Comparison of ENCODE assay signal across 12 mouse cellular contexts in genomic region chr4:98739753-98740152, GRCm38 (mm10). TPM values are rescaled to one million over a fixed set of nuclear protein-coding genes. Genes with fewer than 3 reads are reported as not detected.
DNase-seq lines count a peak whose midpoint lies in the region; ATAC-seq and TF ChIP-seq lines count a peak whose summit lies in the region.
"Had no signal": no experiment of that assay in that cellular context is flagged by ENCODE, and none has a peak within 500 bp of the region (broad histone marks: within the 10 kb centered on the region; RNA-seq: fewer than 3 reads in every experiment).

No protein-coding gene starts in this region.

- no peaks in the 10 kb centered on the region for H3K27me3 ChIP-seq in forebrain, embryonic 14.5 days (replicated peaks; ENCODE audit: control insufficient read depth, insufficient read depth, low read length)
- H3K27me3 ChIP-seq in forebrain, embryonic 13.5 days: no peaks in the 10 kb centered on the region
- H3K27me3 ChIP-seq in limb, embryonic 11.5 days (ENCODE audit: control insufficient read depth, insufficient read depth, low read length): no peaks in the 10 kb centered on the region
- no peaks in the 10 kb centered on the region for H3K27me3 ChIP-seq in limb, embryonic 10.5 days (ENCODE audit: low read depth, poor library complexity, severe bottlenecking)
- H3K27me3 ChIP-seq in lung, postnatal 0 days (replicated peaks; ENCODE audit: insufficient read depth, low read length): no peaks in the 10 kb centered on the region
- no peaks in the 10 kb centered on the region for H3K27me3 ChIP-seq in forebrain, embryonic 11.5 days (ENCODE audit: control insufficient read depth, insufficient read depth, low read length)
- H3K27me3 ChIP-seq: embryonic facial prominence, embryonic 13.5 days; heart, embryonic 13.5 days had no signal

- peak; percentile 75 for TF ChIP-seq CTCF in lung, postnatal 0 days (IDR thresholded peaks at IDR 0.05)

- peak; percentile 70 for DNase-seq in forebrain, embryonic 14.5 days (ENCODE audit: low spot score)
- DNase-seq in limb, embryonic 11.5 days (ENCODE audit: low spot score): peak; percentile 42
- DNase-seq in limb, embryonic 10.5 days (ENCODE audit: low spot score): no peak
- peak; percentile 14 for DNase-seq in adipocyte (ENCODE audit: low spot score)
- peak; percentile 77 for DNase-seq in lung, postnatal 0 days (ENCODE audit: low spot score)
- no peak for DNase-seq in forebrain, embryonic 11.5 days (ENCODE audit: low spot score)
- DNase-seq: layer of hippocampus, postnatal 36 days had no signal

- H3K27ac ChIP-seq in forebrain, embryonic 14.5 days (ENCODE audit: low read depth, low read length): no peak overlapping the region
- H3K27ac ChIP-seq in forebrain, embryonic 13.5 days: no peak overlapping the region
- no peak overlapping the region for H3K27ac ChIP-seq in limb, embryonic 11.5 days (replicated peaks; ENCODE audit: low read depth, low read length)
- no peak overlapping the region for H3K27ac ChIP-seq in limb, embryonic 10.5 days
- H3K27ac ChIP-seq in lung, postnatal 0 days (ENCODE audit: low read length): no peak overlapping the region
- no peak overlapping the region for H3K27ac ChIP-seq in forebrain, embryonic 11.5 days (ENCODE audit: low read depth, low read length)
- H3K27ac ChIP-seq: embryonic facial prominence, embryonic 13.5 days; heart, embryonic 13.5 days had no signal

- no peaks in the 10 kb centered on the region for H3K4me1 ChIP-seq in forebrain, embryonic 14.5 days (ENCODE audit: control insufficient read depth, insufficient read depth, low read length)
- no peaks in the 10 kb centered on the region for H3K4me1 ChIP-seq in forebrain, embryonic 13.5 days
- no peaks in the 10 kb centered on the region for H3K4me1 ChIP-seq in limb, embryonic 11.5 days (ENCODE audit: control insufficient read depth, insufficient read depth, low read length)
- H3K4me1 ChIP-seq in limb, embryonic 10.5 days: peaks cover 7% of the 10 kb centered on the region
- no peaks in the 10 kb centered on the region; the same call in 1 of the 2 replicates for H3K4me1 ChIP-seq in lung, postnatal 0 days (ENCODE audit: insufficient read depth, low read depth, low read length)
- H3K4me1 ChIP-seq in forebrain, embryonic 11.5 days (replicated peaks; ENCODE audit: control insufficient read depth, insufficient read depth, low read length): no peaks in the 10 kb centered on the region

- H3K9me3 ChIP-seq in forebrain, embryonic 14.5 days (replicated peaks; ENCODE audit: control insufficient read depth, low read length): no peaks in the 10 kb centered on the region
- H3K9me3 ChIP-seq in forebrain, embryonic 13.5 days (replicated peaks): no peaks in the 10 kb centered on the region
- H3K9me3 ChIP-seq in limb, embryonic 11.5 days (ENCODE audit: control insufficient read depth, low read length): no peaks in the 10 kb centered on the region
- H3K9me3 ChIP-seq in limb, embryonic 10.5 days (replicated peaks): no peaks in the 10 kb centered on the region
- no peaks in the 10 kb centered on the region for H3K9me3 ChIP-seq in lung, postnatal 0 days (ENCODE audit: low read length)
- no peaks in the 10 kb centered on the region for H3K9me3 ChIP-seq in forebrain, embryonic 11.5 days (ENCODE audit: control insufficient read depth, low read length)
- H3K9me3 ChIP-seq: embryonic facial prominence, embryonic 13.5 days; heart, embryonic 13.5 days had no signal

- no peaks in the 10 kb centered on the region for H3K36me3 ChIP-seq in forebrain, embryonic 14.5 days (ENCODE audit: control insufficient read depth, insufficient read depth, low read length)
- H3K36me3 ChIP-seq in forebrain, embryonic 13.5 days (ENCODE audit: poor library complexity, severe bottlenecking): no peaks in the 10 kb centered on the region
- no peaks in the 10 kb centered on the region for H3K36me3 ChIP-seq in limb, embryonic 11.5 days (ENCODE audit: control insufficient read depth, insufficient read depth, low read length)
- no peaks in the 10 kb centered on the region for H3K36me3 ChIP-seq in limb, embryonic 10.5 days
- no peaks in the 10 kb centered on the region for H3K36me3 ChIP-seq in lung, postnatal 0 days (ENCODE audit: insufficient read depth, low read length)
- no peaks in the 10 kb centered on the region for H3K36me3 ChIP-seq in forebrain, embryonic 11.5 days (ENCODE audit: control insufficient read depth, insufficient read depth, low read length)
- H3K36me3 ChIP-seq: embryonic facial prominence, embryonic 13.5 days; heart, embryonic 13.5 days had no signal

- no peak for ATAC-seq in forebrain, embryonic 14.5 days
- ATAC-seq in forebrain, embryonic 13.5 days: no peak
- ATAC-seq in limb, embryonic 11.5 days (ENCODE audit: insufficient number of reproducible peaks, low FRiP score, low TSS enrichment, low read depth): no peak
- no peak for ATAC-seq in lung, postnatal 0 days
- no peak for ATAC-seq in megakaryocyte progenitor cell, adult 5-6 weeks (replicated peaks; ENCODE audit: poor library complexity)
- no peak for ATAC-seq in forebrain, embryonic 11.5 days (replicated peaks; ENCODE audit: low FRiP score)

- H3K4me2 ChIP-seq in forebrain, embryonic 14.5 days (ENCODE audit: low read length): no peak overlapping the region
- H3K4me2 ChIP-seq in forebrain, embryonic 13.5 days: no peak overlapping the region
- H3K4me2 ChIP-seq in limb, embryonic 11.5 days (ENCODE audit: low read depth, severe bottlenecking): no peak overlapping the region
- no peak overlapping the region for H3K4me2 ChIP-seq in lung, postnatal 0 days (replicated peaks; ENCODE audit: low read depth, low read length)
- H3K4me2 ChIP-seq in forebrain, embryonic 11.5 days (ENCODE audit: low read depth, low read length, severe bottlenecking): no peak overlapping the region
- H3K4me2 ChIP-seq: embryonic facial prominence, embryonic 13.5 days; heart, embryonic 13.5 days had no signal

- WGBS in forebrain, embryonic 14.5 days: 41% methylated on average over 2 of the region's 2 CpGs
- 34% methylated on average over 2 of the region's 2 CpGs for WGBS in forebrain, embryonic 13.5 days
- 52% methylated on average over 2 of the region's 2 CpGs for WGBS in limb, embryonic 11.5 days
- WGBS in limb, embryonic 10.5 days: 53% methylated on average over 2 of the region's 2 CpGs
- 11% methylated on average over 2 of the region's 2 CpGs for WGBS in lung, postnatal 0 days
- WGBS in forebrain, embryonic 11.5 days: 50% methylated on average over 2 of the region's 2 CpGs

- no peak overlapping the region for H3K9ac ChIP-seq in forebrain, embryonic 14.5 days (ENCODE audit: low read length)
- no peak overlapping the region for H3K9ac ChIP-seq in forebrain, embryonic 13.5 days
- no peak overlapping the region for H3K9ac ChIP-seq in limb, embryonic 11.5 days (ENCODE audit: low read length)
- H3K9ac ChIP-seq in lung, postnatal 0 days (replicated peaks; ENCODE audit: low read depth): no peak overlapping the region
- no peak overlapping the region for H3K9ac ChIP-seq in forebrain, embryonic 11.5 days (ENCODE audit: low read length)
- H3K9ac ChIP-seq: embryonic facial prominence, embryonic 13.5 days; heart, embryonic 13.5 days had no signal

- no peak for TF ChIP-seq EP300 in lung, postnatal 0 days (IDR thresholded peaks at IDR 0.05)

- no peak overlapping the region for H3K4me3 ChIP-seq in forebrain, embryonic 14.5 days (ENCODE audit: low read depth, low read length)
- H3K4me3 ChIP-seq in forebrain, embryonic 13.5 days: no peak overlapping the region
- no peak overlapping the region for H3K4me3 ChIP-seq in limb, embryonic 11.5 days (ENCODE audit: low read depth, low read length)
- no peak overlapping the region for H3K4me3 ChIP-seq in limb, embryonic 10.5 days
- no peak overlapping the region for H3K4me3 ChIP-seq in lung, postnatal 0 days (ENCODE audit: low read depth, low read length)
- no peak overlapping the region for H3K4me3 ChIP-seq in forebrain, embryonic 11.5 days (ENCODE audit: low read depth, low read length)
- H3K4me3 ChIP-seq: embryonic facial prominence, embryonic 13.5 days; heart, embryonic 13.5 days had no signal

RNA-seq across cellular contexts. Expression of gene L1td1, which starts 13.2 kb away (rescaled TPM):
- polyA plus RNA-seq in forebrain, embryonic 14.5 days (2014; fragmentation: Nextera tagmentation; extraction: Ambion mirVana): 0.14 TPM in 1 of 2 replicates, not detected in the other
- not detected in 2 replicates for polyA plus RNA-seq in forebrain, embryonic 13.5 days (2015; fragmentation: Nextera tagmentation; extraction: Ambion mirVana)
- polyA plus RNA-seq in limb, embryonic 11.5 days (2014; fragmentation: Nextera tagmentation; extraction: Ambion mirVana): 0.23 and 0.36 TPM in 2 replicates
- polyA plus RNA-seq in limb, embryonic 10.5 days (2016; fragmentation: Nextera tagmentation; extraction: Ambion mirVana): 0.61 TPM in 1 of 2 replicates, not detected in the other
- polyA plus RNA-seq in lung, postnatal 0 days (2015; fragmentation: Nextera tagmentation; extraction: Ambion mirVana): not detected in 2 replicates
- total RNA-seq in megakaryocyte progenitor cell, adult 5-6 weeks (2015): not detected in 2 replicates
- total RNA-seq in megakaryocyte progenitor cell, adult 5-6 weeks (2017): not detected in 2 replicates
- polyA plus RNA-seq in forebrain, embryonic 11.5 days (2014; fragmentation: Nextera tagmentation; extraction: Ambion mirVana): 0.19 TPM in 1 of 2 replicates, not detected in the other
- total RNA-seq: layer of hippocampus, postnatal 36 days had no signal
- polyA plus RNA-seq: spleen, adult 2 months had no signal

Comparison
In these comparisons a context has a peak if more than half of its experiments do, and no peak if none do; other contexts are left out.
1. DNase-seq: peak in forebrain, embryonic 14.5 days (single experiment), limb, embryonic 11.5 days (single experiment), adipocyte (single experiment) and lung, postnatal 0 days (single experiment); none in limb, embryonic 10.5 days (single experiment) and forebrain, embryonic 11.5 days (single experiment).